Mouse (Mus musculus) frontal cortex, postnatal 25 days (tissue): ENCODE data around the gene Spata25.
"Not testable (repeated sequence)": the region's sequence is repeated elsewhere in the genome, so short reads cannot be mapped to it uniquely, and the experiment has no call there.

Experiments used
- DNase-seq, 2 experiments: peaks; one replicate each; pipeline ENCODE4 v3.0.0; 2022; ENCODE audit warnings: low spot score in 2 of 2

The Spata25 gene

GRCm38 (mm10) chr2:164805332-164805718 lies 23.0 kb downstream of the Spata25 start:
- DNase-seq = no peak

GRCm38 (mm10) chr2:164804533-164805331 lies 23.6 kb downstream of the Spata25 start, which contains the start of the genes Acot8 and Zswim3:
Gene Acot8, minus strand, starts transcription at chr2:164804882.
Gene Zswim3, plus strand, starts transcription at chr2:164805098.
- peak; percentile 99 to 100 for DNase-seq

- DNase-seq = no peak
Observed at GRCm38 (mm10) chr2:164803921-164804313, 24.4 kb downstream of the Spata25 start.

DNA sequence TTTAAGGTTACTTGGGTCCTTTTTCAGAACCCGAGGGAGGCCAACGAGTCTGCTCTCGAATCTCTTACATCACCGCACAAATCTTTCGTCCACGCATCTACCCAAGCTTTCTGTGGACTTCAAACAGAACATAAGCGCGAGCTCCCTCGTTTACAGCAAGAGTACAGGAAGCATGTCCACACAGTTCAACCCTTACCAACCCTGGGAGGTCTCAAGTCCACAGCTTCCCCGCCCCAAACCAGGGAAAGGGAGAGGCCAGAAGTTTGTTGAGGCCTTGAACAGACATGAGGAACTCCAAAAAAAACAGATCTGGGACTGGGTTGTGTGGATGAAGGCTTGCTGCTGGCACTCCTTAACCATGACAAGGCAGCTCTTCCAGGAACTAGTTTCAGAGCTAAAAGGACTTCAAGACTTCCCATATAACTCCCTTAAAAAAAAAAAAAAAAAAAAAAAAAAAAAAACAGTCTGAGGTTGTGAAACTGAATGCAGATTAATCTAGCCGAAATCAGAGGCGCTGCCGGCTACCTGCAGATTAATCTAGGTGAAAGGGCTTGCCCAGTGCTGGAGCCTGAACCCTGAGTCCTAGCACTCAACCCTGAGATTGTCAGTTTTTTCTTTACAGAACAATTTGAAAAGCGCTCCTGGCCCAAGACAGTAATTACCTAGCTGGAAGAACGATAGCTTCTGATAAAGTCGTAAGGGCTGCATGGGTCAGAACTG lies 25.0 kb downstream of the Spata25 start:
- no peak for DNase-seq

DNA sequence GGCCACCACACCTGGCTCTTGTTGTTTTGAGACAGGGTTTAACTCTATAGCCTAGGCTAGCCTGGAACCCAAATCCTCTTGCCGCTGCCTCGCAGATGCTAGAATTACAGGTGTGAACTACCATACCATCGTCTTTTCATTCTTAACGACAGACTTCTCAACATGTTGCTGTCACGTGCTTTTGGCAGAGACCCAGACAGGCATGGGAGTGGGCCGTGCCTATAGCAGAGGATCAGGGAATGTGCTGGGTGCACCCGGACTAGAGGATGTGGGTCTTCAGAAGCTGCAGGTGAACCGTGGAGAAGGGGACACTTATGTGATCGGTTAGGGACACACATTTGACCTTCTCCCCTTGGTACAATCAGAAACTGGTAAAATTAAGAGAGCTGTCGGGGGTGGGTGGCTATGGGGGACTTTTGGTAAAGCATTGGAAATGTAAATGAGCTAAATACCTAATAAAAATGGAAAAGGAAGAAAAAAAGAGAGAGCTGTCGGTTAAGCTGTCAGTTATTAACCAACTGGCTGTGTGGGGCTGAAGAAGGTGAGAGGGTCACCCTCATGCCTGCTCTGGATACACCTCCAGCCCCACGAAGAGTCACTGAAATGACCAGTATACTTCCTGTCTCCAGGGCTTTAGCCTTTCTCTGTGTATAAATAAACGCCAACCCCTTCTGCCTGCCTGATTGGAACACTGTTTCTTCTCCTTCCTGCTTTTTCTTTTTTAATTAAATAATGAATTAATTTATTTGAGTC lies 27.9 kb downstream of the Spata25 start:
- no peak for DNase-seq

DNA sequence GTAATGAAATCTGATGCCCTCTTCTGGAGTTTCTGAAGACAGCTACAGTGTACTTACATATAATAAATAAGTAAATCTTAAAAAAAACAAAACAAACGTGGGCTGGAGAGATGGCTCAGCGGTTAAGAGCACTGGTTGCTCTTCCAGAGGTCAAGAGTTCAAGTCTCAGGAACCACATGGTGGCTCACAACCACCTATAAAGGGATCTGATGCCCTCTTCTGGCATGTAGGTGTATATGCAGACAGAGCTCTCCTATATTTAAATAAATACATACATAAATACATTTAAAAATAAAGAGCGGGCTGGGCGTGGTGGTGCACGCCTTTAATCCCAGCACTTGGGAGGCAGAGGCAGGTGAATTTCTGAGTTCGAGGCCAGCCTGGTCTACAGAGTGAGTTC lies 29.8 kb downstream of the Spata25 start:
- DNase-seq = not testable (repeated sequence)

DNA sequence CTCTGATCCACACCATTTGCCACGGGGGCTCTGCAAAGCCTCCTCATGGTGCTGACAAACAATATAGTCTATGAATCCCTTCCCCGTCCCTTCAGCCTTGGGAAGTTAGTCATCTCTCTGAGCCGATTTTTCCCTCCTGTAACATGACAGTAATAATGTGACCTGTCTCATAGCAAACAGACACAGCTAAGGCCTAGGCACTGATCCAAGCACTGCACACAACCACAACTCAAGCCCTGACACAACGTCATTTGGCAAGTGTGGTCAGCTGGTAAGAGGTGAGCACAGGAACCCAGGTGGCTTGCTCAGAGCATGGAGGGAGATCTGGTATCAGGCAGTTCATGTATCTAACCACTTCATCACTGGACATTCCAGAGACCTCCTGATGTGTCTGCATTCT lies 32.5 kb downstream of the Spata25 start:
- no peak for DNase-seq

DNA sequence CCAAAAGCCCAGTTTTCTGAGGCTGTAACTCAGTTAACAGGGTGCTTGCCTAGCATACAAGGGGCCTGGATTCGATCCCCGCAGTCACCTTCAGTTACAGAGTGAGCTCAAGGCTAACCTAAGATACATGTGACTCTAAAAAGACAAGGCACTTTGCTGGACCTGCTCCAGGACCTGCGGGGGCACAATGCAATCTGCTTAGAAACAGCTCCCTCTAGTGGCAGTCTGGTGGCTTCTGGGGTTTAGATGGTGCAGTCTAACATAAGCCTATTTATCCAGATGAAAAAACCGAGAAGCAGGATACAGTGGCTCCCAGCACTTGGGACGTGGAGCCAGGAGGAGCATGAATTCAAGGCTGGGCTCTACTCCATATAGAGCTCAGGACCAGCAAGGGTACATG lies 34.0 kb downstream of the Spata25 start:
- peak; percentile 68 to 76 for DNase-seq

DNA sequence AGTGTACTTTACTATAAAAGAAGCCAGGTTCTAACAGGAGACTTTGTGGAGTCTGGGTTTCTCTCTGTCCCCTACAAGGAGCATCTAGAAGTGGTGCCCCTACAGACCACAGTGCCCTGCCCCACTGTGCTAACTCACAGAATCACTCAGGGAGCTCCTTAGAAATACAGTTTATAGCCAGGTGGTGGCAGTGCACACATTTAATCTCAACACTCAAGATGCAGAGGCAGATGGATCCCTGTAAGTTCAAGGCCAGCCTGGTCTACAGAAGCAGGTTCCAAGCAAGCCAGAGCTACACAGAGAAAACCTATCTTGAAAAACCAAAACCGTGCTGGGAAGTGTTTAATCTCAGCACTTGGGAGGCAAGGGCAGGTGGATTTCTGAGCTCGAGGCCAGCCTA lies 34.6 kb downstream of the Spata25 start:
- no peak for DNase-seq

- peak; percentile 48 to 55 for DNase-seq
Observed at GRCm38 (mm10) chr2:164793236-164793635, 35.1 kb downstream of the Spata25 start.

- DNase-seq = no peak
Observed at GRCm38 (mm10) chr2:164792400-164793190, 35.7 kb downstream of the Spata25 start.

GRCm38 (mm10) chr2:164791841-164792261 lies 36.5 kb downstream of the Spata25 start:
- no peak for DNase-seq

GRCm38 (mm10) chr2:164790451-164790850 lies 37.9 kb downstream of the Spata25 start:
- no peak for DNase-seq

DNA sequence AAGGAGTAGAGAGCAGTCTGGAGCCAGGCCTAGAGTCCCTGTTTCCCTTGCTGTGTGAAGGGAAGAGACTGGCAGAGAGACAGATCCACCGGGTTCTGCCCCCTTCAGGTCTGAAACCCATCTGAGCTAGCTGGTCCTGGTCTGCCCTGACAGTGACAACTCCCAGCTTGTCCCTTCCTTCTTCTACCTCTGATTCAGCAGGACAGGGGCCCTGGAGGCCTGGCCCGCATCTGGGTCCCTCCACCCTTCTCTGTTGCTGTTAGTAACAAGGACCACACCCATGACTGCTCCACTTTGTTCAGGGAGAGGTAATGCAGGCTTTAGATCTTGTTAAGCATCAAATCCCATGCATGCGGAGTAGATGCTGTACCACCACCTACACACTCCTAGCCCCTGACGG lies 39.9 kb downstream of the Spata25 start:
- DNase-seq = no peak

- DNase-seq = no peak
Observed at GRCm38 (mm10) chr2:164787779-164788178, 40.6 kb downstream of the Spata25 start.

GRCm38 (mm10) chr2:164787032-164787431 lies 41.3 kb downstream of the Spata25 start:
- no peak for DNase-seq

DNA sequence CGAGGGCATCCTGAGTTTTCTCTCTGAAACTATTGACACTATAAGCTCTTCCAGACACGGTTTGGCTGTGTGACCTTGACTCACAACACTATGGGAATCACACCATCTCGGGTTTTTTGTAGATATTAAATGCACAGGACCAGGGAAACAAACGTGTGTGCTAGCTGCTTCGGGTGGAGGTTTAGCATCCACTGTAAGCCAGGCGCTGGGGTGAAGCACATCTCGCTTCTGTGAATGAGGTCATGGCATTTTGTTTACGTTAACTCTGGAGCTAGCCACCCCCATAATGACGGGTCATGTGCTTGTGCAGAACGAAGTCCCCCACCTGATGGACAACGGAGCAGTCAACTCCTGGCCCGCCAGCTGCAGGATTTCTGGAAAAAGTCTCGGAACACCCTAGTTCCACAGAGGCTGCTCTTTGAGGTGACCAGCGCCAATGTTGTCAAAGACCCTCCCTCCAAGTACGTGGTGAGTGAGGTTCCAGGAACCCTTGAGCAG lies 41.9 kb downstream of the Spata25 start:
- DNase-seq = peak in 1 of 2 experiments; percentile 31

DNA sequence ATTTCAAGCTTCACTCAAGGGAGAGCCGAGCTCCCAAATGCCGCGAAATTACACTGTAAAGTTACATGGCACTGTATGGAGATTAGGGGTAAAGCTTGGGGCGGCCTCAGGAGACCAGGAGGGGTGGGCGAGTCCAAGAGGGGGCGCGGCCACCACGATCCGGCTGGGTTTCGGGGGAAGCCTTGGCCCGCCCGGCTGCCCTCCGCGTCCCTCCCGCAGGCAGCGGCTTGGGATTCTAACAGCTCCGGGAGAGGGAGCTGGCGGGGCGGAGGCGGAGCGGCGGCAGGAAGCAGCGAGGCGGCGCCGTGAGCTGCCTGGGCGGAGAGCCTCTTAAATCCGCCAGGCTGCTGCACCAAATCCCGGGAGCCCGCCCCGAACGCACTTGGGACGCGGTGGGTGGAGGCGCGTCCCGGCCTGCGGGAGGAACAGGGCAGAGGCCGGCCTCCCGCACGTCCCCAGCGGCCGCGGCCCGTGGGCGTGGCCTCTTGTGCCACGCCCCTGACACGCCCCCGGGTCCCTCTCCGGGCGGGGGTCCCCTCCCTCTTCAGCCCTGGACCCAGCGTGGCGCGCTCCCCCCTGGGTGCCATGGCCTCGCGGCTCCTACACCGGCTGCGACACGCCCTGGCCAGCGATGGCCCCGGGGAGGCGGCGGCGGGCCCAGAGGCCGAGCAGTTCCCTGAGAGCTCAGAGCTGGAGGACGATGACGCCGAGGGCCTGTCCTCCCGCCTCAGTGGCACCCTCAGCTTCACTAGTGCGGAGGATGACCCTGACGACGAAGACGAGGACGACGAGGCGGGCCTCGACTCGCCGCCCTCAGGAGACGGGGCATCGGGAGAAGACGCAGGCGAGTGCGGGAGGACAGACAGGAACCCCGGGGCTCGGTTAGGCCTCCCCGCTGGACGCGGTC lies 42.6 kb downstream of the Spata25 start, which contains the start of gene Snx21:
Gene Snx21 (plus strand): TSS at position 343 of the 907 bp plus-strand sequence.
- DNase-seq = peak; percentile 63 to 73

GRCm38 (mm10) chr2:164784869-164785420 lies 43.4 kb downstream of the Spata25 start:
- no peak for DNase-seq
